Mouse (Mus musculus) retina, postnatal 7 days (tissue): ENCODE data around the gene Cbfa2t2.

Source experiments
- DNase-seq: peaks from one replicate; pipeline ENCODE4 v3.0.0-alpha.2; 2012; ENCODE audit warnings: low read depth, low spot score

The Cbfa2t2 gene

DNA sequence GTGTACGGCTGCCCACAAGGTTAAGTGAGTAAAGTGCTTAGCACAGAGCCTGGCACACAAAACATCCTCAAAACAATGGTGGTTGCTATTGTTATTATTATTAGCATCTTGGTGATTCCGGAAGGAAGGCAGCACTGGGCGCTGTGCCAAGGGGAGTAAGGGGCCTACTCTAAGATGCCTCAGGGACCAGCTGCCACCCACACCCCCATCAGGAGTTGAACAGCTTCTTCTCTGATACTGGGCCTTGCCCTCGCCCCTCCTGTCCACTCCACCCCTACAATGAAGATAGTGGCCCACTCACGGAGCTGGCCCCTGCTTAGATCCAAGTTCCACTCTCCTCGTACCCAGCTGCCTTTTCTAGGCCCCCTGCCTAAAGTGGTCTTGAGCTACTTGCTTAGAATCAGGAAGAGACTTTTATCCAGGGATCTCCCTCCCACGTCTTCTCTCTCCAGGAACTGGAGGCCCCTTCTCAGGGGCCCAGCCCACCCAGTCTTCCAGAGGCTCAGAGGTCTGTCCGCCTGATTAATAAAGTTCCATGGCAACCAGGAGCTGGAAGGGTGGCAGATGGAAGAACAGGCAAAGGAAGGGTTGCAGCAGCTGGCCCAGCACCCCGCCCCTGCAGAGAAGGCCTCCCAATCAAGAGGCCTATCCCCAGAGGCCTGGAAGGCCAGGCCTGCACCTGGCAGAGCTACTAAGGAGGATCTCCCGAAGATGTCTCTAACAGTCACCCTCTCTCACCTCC lies 132.2 kb downstream of the Cbfa2t2 start:
- DNase-seq: no peak

DNA sequence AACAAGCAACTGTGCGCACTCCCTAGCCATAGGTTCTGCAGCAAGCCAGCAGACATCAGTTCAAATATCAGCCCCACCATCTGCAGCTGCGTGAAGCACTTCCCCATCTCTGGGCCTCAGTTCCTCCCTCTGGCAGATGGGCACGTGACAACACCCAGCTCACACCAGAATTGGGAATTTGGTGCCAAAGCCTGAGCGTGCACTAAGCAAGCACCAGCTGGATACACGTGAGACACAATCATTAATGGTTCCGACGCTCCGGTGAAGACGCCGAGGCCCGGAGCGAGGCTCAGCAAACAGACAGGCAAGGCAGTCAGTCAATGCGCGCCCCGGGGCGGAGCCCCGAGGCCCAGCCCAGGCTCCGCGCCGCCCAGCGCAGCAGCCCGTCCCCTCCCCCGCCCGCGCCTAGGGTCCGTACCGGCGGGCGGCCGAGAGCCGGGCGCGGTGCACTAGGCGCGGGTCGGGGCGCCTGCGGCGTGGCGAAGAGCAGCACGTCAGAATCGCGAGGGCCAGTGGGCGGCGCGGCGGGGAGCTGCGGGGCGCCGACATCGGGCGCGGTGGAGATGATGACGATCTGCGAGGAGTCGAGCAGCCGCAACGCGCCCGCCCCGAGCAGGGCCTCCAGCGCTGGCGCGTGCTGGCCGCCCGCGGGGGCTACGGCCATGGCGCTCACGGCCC lies 132.9 kb downstream of the Cbfa2t2 start:
- DNase-seq: no peak

DNA sequence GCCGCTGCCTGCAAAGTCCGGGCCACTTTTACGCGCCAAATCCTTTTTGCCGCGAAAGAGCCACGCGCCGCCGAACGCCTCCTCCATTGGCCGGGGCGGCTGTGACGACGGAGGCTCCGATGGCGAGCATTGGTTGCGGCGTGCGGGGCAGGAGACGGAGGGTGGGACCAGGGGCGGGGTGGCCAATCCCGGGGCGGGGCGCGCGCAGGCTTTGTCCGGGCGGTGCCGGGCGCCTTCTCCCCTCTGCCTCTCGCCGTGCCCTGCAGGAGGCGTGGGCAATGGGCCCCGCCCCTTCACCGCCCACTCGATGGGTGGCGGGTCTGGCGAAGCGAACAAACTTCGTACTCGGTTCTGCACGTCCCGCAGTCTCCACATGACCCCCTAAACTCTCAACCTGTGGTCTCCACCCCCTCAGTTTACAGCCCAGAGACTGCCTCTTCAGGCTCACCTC lies 133.6 kb downstream of the Cbfa2t2 start, which contains the start of gene E2f1:
Gene E2f1, minus strand, starts transcription at position 57 of the 451 bp plus-strand sequence.
- DNase-seq: peak; percentile 89

DNA sequence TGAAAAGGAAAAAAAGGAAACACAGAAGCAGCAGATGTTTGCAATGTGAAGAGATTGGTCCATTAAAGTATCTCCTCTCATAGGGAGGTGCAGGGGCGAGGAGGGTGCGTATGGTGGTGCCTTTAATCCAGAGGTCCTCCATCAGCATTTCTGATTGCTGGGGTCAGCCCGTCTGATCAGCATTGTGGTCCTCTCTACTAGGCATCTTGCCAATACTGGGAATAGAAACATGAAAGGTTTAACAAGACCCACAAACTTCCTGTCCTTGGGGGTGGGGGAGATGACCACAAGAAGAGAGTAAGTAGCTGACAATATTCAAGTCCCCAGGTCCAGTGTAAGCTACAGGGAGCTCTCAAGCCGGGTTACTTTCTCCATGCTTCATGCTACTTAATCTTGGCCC lies 134.4 kb downstream of the Cbfa2t2 start:
- DNase-seq: no peak

DNA sequence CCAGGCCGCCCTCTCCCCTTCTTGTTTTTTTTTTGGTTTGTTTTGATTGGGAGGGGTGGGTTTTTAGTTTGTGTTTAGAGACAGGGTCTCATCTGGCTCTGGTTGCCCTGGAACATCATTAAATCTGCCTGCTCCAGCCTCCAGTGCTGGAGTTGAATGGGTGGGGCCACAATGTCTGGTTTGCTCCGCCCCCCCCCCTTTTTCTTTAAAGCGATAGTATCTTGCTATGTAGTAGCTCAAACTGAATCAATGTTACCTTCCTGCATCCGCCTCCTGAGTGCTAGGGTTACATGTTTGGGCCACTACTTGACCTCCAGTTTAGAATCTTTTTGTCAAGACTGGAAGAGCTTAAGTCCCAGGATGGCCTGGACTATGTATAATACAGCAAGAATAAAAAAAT lies 135.0 kb downstream of the Cbfa2t2 start:
- no peak for DNase-seq

DNA sequence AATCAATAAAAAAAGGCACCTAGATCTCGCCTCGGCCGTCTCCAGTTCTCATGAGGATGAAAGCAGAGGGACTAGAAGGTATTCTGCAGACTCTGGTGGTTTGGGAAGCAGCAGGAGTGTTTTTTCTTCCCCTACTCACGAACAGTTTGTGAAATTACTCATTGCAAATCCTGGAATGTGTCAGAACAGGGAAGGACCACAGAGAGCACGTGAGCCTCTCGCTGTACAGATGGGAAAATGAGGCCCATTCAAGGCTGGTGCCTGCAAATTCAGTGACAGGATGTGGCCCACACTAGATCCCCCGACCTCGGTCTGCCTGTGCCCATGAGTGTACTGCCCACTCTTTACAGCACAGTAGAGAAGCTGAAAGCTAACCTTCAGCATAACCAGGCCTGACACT lies 135.7 kb downstream of the Cbfa2t2 start:
- DNase-seq: no peak

DNA sequence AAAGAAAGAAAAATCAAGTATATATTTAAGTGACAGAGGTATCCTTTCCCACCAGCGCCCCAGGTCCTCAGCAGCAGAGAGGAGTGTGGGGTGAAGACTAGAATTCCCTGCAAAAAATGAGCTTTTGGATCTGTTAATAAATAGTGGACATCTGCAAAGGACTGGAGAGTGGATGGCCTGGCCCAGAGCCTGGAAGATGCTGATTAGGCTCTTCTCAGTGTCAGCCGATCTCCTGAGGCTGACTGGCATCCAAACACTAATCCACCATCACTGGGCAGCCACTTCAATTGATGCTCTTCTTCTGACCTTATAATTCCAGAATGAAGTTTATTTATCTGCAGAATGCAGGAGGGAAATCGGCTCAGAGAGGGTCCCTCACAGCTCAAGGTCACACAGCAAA lies 136.7 kb downstream of the Cbfa2t2 start:
- DNase-seq: no peak

DNA sequence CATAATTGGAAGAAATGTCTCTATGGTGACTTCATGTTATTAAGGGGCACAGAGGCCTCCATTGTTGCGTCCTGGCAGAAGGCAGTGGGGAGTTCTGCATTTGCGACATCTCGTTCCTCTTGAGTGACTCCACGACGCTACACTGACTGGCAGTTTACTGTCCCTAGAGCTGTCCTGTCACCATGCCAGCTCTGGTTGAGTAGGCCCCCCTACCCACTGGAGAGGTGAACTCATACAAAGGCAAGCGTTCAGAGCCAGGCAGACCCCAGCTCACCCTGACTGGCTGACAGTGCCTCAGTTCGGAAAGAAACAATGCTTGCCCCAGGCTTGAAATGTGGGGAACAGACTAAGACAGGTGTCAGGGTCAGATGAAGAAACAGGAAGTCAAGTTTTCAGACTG lies 138.0 kb downstream of the Cbfa2t2 start:
- DNase-seq: no peak

DNA sequence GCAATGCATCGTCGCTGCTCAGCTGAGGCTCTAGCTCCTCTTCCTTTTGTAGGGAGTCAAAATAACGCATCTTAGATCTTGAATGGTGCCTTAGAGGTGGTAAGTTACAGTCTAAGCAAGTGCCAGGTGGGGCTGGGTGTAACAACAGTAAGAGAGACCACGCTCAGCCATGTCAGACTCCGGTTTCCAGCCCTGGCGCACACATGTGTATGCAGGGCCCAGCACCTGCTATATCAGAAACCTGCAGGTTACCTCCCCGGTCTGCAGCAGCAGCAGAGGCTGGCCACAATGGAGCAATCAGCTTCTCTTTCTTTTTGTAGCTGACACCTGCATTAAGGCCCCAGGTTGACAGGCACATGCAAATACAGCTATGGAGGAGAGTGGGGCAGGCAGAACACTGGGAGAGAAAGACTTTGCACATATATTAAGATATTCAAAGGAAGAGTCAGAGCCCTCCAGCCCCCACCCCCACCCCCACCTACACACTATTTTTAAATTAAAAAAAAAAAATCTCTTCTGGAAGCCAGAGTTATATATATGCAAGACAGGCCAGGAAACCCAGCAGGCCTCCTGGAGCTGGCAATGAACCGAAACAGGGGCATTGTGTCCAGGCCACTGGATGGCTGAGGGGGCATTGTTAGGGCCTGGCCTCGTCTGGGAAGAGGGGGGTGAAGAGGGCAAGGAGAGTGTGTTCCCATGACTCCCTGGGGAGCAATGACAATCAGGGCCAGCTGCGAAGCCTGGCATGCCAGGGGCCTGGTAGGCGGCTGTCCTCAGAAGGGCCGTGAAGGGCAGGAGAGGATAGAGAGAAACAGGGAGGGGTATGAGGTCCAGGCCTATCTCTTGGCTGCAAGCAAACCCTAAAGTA lies 140.8 kb downstream of the Cbfa2t2 start:
- DNase-seq: no peak

DNA sequence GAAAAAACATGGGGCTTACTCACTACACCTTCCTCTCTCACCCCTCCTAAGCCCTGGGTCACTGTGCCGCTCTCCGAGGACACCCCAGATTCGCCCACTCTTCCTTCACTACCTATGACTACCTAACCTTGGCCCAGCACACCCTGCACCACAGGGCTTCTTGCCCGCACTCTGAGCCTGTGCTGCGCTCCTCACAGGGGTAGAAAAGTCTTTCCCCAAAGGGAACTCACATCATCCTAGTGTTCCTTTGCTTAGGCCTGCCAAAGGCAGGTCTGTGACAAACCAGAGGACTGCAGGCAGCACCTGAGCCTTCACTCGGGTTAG lies 141.4 kb downstream of the Cbfa2t2 start:
- no peak for DNase-seq

DNA sequence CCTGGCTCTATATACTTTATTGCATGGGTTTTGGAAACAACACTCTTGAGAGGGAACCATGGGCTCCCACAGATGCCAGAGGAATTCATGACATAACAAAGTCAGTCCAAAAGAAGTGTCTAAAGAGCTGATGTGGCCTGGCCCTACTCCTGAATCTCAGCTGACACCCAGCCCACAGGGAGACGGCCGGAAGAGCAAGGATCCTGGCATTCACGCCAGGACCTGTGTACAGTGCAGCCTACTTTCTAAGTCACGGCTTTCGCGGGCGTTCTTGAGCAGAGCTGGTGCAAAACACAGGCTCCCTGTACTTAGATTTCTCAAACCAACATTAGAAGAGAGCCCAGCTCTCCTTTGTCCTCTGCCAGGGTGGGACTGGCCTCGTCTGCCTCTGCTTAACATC lies 144.3 kb downstream of the Cbfa2t2 start:
- no peak for DNase-seq

DNA sequence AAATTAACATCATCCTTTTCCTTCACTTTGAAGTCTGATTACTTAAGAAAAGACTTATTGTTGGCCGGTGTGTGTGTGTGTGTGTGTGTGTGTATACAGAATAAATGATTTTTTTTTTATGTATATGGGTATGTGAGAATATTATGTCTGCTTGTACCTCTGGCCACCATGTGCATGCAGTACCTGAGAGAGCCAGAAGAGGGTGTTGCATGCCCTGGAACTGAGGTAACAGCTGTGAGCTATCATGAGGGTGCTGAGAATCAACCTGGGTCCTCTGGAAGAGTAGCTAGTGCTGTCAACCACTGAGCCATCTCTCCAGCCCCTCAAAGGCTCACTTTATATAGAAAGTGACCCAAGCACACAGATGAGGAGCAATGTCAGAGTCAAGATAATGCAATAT lies 145.1 kb downstream of the Cbfa2t2 start:
- DNase-seq: no peak

DNA sequence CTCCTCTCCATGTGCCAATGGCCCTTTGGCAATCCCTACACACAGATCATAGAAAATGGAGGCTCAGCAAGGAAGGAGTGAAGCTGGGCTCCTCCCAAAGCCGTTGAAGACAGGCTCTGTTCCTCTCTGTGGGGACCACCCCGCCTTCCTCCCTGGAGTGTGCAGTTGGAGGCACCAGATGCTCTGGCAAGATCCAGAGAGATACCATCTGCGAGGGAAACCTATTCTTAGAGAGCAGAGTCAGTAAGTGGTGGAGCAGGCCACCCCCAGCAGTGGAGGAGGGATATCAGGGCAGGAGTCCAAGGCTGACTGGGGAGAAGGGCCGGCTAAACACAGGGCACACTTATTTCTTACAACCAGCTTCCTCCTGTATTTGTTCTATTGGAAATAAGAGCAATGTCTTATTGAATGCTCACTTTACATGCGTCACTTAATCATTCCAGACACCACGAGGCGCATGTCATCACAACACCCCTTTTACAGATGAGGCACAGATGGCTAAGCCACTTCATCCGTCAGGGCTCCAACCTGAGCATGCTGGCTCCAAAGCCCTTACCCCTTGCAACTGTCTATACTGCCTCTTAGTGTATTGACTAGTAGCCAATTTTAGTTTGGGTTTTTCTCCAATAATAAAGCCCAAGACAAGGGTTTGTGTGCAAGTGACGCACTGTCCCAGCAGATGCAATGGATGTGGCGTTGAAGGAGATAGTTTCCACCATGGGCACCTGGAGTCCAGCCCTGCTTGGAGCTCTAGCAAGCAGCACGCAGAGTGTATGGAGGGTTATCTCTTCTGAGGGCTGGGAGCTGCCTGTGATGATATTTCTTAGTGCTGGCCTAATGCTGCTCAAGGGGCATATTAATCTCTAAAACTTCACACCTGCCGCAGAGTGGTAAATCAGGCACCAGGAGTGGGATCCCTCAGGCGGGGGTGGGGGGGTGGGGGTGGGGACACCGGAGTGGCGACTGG lies 147.9 kb downstream of the Cbfa2t2 start:
- no peak for DNase-seq

DNA sequence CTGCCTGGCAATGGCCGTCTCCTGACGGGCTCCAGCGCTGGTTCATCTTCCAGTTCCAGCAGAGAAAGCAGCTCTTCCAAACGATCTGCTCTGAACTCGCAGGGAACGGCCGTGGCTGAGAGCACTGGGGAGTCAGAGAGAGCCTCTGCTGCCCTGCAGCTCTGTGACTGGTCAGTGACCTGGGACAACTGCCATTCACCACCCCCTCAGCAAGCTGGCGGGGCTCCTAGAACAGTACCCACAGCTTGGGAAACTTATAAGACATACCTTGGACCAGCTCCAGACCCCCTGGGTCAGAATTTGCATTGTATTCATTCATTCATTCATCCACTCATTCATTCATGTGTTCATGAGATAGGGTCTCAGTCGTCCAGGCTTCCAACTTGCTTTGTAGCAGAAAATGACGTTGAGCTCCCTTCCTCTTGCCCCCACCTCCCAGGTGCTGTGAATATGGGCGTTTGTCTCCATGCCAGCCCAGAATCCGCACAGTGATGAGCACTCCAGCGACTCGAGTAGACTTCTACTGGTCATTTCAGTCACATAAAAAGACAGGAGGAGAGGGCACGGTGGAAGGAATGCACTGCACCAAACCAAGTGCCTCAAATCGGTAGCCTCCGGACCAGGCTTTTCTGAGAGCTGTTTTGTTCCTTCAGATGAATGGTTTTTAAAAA lies 148.8 kb downstream of the Cbfa2t2 start:
- DNase-seq: no peak

DNA sequence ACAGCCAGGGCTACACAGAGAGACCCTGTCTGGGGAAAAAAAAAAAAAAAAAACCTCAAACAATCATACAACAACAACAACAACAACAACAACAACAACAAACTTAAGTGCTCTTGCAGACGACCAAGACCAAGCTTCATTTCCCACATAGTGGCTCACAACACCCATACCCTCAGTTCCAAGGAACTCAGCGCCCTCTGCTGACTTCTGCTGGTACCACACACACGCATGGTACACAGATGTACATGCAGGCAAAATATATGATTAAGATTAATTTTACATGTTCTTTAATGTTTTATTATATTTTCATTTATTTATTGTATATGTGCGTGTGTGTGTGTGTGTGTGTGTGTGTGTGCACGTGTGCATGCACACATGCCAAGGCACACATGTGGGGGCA lies 150.1 kb downstream of the Cbfa2t2 start:
- DNase-seq: no peak
